Mouse (Mus musculus) G1E-ER4 (cell line): Measurements from ENCODE around the gene 4932438H23Rik. TPM values are rescaled to one million over a fixed set of nuclear protein-coding genes. Genes with fewer than 3 reads are reported as not detected.

ENCODE experiments used
- GATA1 ChIP-seq: IDR thresholded peaks from one replicate; pipeline ENCODE4 v1.8.0; 2012; ENCODE audit warnings: low read length, inconsistent platforms
- polyA plus RNA-seq: library from polyadenylated mRNA; stranded (reverse); fragments of >175 nt; gene quantifications from 2 replicates; pipeline ENCODE4 v1.2.3, GENCODE M21; 2012

The 4932438H23Rik gene
- not detected in 2 replicates for polyA plus RNA-seq

GRCm38 (mm10) chr16:91095022-91095421 is at the start of gene 4932438H23Rik:
Gene 4932438H23Rik, minus strand, starts transcription at chr16:91095122.
- no peak for TF ChIP-seq GATA1

GRCm38 (mm10) chr16:91140991-91141630 is 46.2 kb upstream of the 4932438H23Rik start:
- TF ChIP-seq GATA1 = no peak

GRCm38 (mm10) chr16:91140457-91140856 is 45.5 kb upstream of the 4932438H23Rik start:
- no peak for TF ChIP-seq GATA1

GRCm38 (mm10) chr16:91140056-91140455 is 45.1 kb upstream of the 4932438H23Rik start:
- TF ChIP-seq GATA1 = no peak

- TF ChIP-seq GATA1 = no peak
Measured at GRCm38 (mm10) chr16:91139481-91139880, 44.6 kb upstream of the 4932438H23Rik start.

- no peak for TF ChIP-seq GATA1
Measured at GRCm38 (mm10) chr16:91138736-91139135, 43.8 kb upstream of the 4932438H23Rik start.

GRCm38 (mm10) chr16:91138151-91138550 is 43.2 kb upstream of the 4932438H23Rik start:
- TF ChIP-seq GATA1 = no peak

- TF ChIP-seq GATA1 = no peak
Measured at GRCm38 (mm10) chr16:91136607-91137006, 41.7 kb upstream of the 4932438H23Rik start.

- no peak for TF ChIP-seq GATA1
Measured at GRCm38 (mm10) chr16:91129916-91130315, 35.0 kb upstream of the 4932438H23Rik start.

- TF ChIP-seq GATA1 = no peak
Measured at GRCm38 (mm10) chr16:91128431-91128830, 33.5 kb upstream of the 4932438H23Rik start.

- TF ChIP-seq GATA1 = no peak
Measured at GRCm38 (mm10) chr16:91126734-91127524, 32.0 kb upstream of the 4932438H23Rik start.

- TF ChIP-seq GATA1 = no peak
Measured at GRCm38 (mm10) chr16:91124256-91124655, 29.3 kb upstream of the 4932438H23Rik start.

- no peak for TF ChIP-seq GATA1
Measured at GRCm38 (mm10) chr16:91123821-91124220, 28.9 kb upstream of the 4932438H23Rik start.

- no peak for TF ChIP-seq GATA1
Measured at GRCm38 (mm10) chr16:91119879-91120278, 25.0 kb upstream of the 4932438H23Rik start.

GRCm38 (mm10) chr16:91116696-91117095 is 21.8 kb upstream of the 4932438H23Rik start:
- TF ChIP-seq GATA1 = no peak

GRCm38 (mm10) chr16:91116006-91116405 is 21.1 kb upstream of the 4932438H23Rik start:
- TF ChIP-seq GATA1 = no peak

- no peak for TF ChIP-seq GATA1
Measured at GRCm38 (mm10) chr16:91110999-91111535, 16.1 kb upstream of the 4932438H23Rik start.

- no peak for TF ChIP-seq GATA1
Measured at GRCm38 (mm10) chr16:91107608-91108007, 12.7 kb upstream of the 4932438H23Rik start.
